Mouse (Mus musculus) ES-Bruce4 (cell line): ENCODE data around the gene Efr3b.

Experiments
- CTCF ChIP-seq: IDR thresholded peaks from one replicate; pipeline ENCODE4 v1.8.1; 2011; ENCODE audit warnings: low read depth, low read length
- POLR2A ChIP-seq: IDR thresholded peaks from one replicate; pipeline ENCODE4 v1.8.1; 2011; ENCODE audit warnings: low read length; ENCODE audit not compliant: insufficient read depth

GRCm38 (mm10) chr12:3918577-3918976 is 120.1 kb downstream of the Efr3b start:
- no peak for TF ChIP-seq CTCF
- TF ChIP-seq POLR2A = no peak
